Mouse (Mus musculus): Measurements from ENCODE around the gene Taz.

- TF ChIP-seq POLR2A (IDR thresholded peaks at IDR 0.05; ENCODE audit: control insufficient read depth, extremely low read depth, insufficient read depth, low read length, poor library complexity) (no peak), CTCF (IDR thresholded peaks at IDR 0.05; ENCODE audit: borderline replicate concordance, control insufficient read depth, extremely low read depth, insufficient read depth, low read length, poor library complexity) (no peak)
Observed at GRCm38 (mm10) chrX:74269736-74270061, 12.0 kb upstream of the Taz start.
